Comparison of ENCODE assay signal across 27 mouse cellular contexts in genomic region chr6:53944887-53945286, GRCm38 (mm10). TPM values are rescaled to one million over a fixed set of nuclear protein-coding genes. Genes with fewer than 3 reads are reported as not detected.
DNase-seq lines count a peak whose midpoint lies in the region; ATAC-seq and TF ChIP-seq lines count a peak whose summit lies in the region.
"Had no signal": no experiment of that assay in that cellular context is flagged by ENCODE, and none has a peak within 500 bp of the region (broad histone marks: within the 10 kb centered on the region; RNA-seq: fewer than 3 reads in every experiment).

No protein-coding gene starts in this region.

- 89% methylated on average over 5 of the region's 5 CpGs for WGBS in midbrain, embryonic 11.5 days
- 78% methylated on average over 5 of the region's 5 CpGs for WGBS in midbrain, embryonic 13.5 days
- WGBS in cerebellum, adult 2 months, result 82% methylated on average over 5 of the region's 5 CpGs

- H3K4me3 ChIP-seq in midbrain, embryonic 11.5 days (ENCODE audit: low read depth, low read length), result no peak overlapping the region
- H3K4me3 ChIP-seq in midbrain, embryonic 13.5 days (replicated peaks), result no peak overlapping the region
- no peak overlapping the region for H3K4me3 ChIP-seq in cerebellum, adult 2 months (replicated peaks; ENCODE audit: insufficient read depth, low read depth, low read length)
- H3K4me3 ChIP-seq: embryonic facial prominence, embryonic 13.5 days; forebrain, embryonic 15.5 days; hindbrain, embryonic 13.5 days; limb, embryonic 13.5 days; liver, embryonic 12.5 days had no signal

- H3K4me2 ChIP-seq in midbrain, embryonic 11.5 days, result no peak overlapping the region
- H3K4me2 ChIP-seq in midbrain, embryonic 13.5 days (replicated peaks), result no peak overlapping the region
- H3K4me2 ChIP-seq: forebrain, embryonic 15.5 days; hindbrain, embryonic 13.5 days; limb, embryonic 13.5 days; liver, embryonic 12.5 days had no signal

- no peak for ATAC-seq in midbrain, embryonic 11.5 days (ENCODE audit: low FRiP score)
- no peak for ATAC-seq in midbrain, embryonic 13.5 days
- ATAC-seq: forebrain, embryonic 15.5 days; liver, embryonic 12.5 days had no signal

- no peak for TF ChIP-seq POLR2A in cerebellum, adult 2 months (IDR thresholded peaks at IDR 0.05; ENCODE audit: borderline replicate concordance, insufficient read depth, low read length)

- DNase-seq in gastrocnemius, adult 18-20 months (ENCODE audit: low spot score), result peak; percentile 15
- no peak for DNase-seq in gastrocnemius, postnatal 4 days (ENCODE audit: low spot score in 2 of 2)
- peak; percentile 53 for DNase-seq in midbrain, embryonic 11.5 days (ENCODE audit: low spot score, missing footprints)
- peak; percentile 71 for DNase-seq in lung, postnatal 10 days
- DNase-seq in skeletal muscle tissue, adult 2 months (ENCODE audit: low read depth, low spot score), result peak; percentile 20
- DNase-seq in cerebellum, adult 2 months, result no peak
- no peak for DNase-seq in kidney, adult 11 months
- DNase-seq: cerebellum, adult 11-12 months; cerebellum, postnatal 14 days; heart, adult 11 months; heart, postnatal 36 days; kidney, adult 18-20 months; kidney, postnatal 4 days; right cerebral cortex, postnatal 14 days; thymus, postnatal 14 days had no signal

- H3K4me1 ChIP-seq in midbrain, embryonic 11.5 days (ENCODE audit: control insufficient read depth, insufficient read depth, low read length), result no peaks in the 10 kb centered on the region
- peaks cover 3% of the 10 kb centered on the region; the same call in 1 of the 2 replicates for H3K4me1 ChIP-seq in midbrain, embryonic 13.5 days (replicated peaks)
- H3K4me1 ChIP-seq in cerebellum, adult 2 months (ENCODE audit: control insufficient read depth, insufficient read depth, low read length), result no peaks in the 10 kb centered on the region
- H3K4me1 ChIP-seq: liver, embryonic 12.5 days had no signal

- H3K27me3 ChIP-seq in midbrain, embryonic 11.5 days (ENCODE audit: control insufficient read depth, insufficient read depth, low read length), result no peaks in the 10 kb centered on the region; the same call in 1 of the 2 replicates
- H3K27me3 ChIP-seq in midbrain, embryonic 13.5 days, result peaks cover 7% of the 10 kb centered on the region
- no peaks in the 10 kb centered on the region; the same call in 1 of the 2 replicates for H3K27me3 ChIP-seq in cerebellum, adult 2 months (ENCODE audit: control insufficient read depth, insufficient read depth, low read length)
- H3K27me3 ChIP-seq: embryonic facial prominence, embryonic 13.5 days; forebrain, embryonic 15.5 days; limb, embryonic 13.5 days; liver, embryonic 12.5 days had no signal

- TF ChIP-seq CTCF in cerebellum, adult 2 months (IDR thresholded peaks at IDR 0.05; ENCODE audit: borderline replicate concordance, insufficient read depth, low read depth, low read length), result no peak

- no peaks in the 10 kb centered on the region for H3K9me3 ChIP-seq in midbrain, embryonic 11.5 days (ENCODE audit: control insufficient read depth, low read length)
- H3K9me3 ChIP-seq in midbrain, embryonic 13.5 days, result no peaks in the 10 kb centered on the region
- H3K9me3 ChIP-seq: embryonic facial prominence, embryonic 13.5 days; forebrain, embryonic 15.5 days; hindbrain, embryonic 13.5 days; limb, embryonic 13.5 days; liver, embryonic 12.5 days had no signal

- no peak overlapping the region for H3K9ac ChIP-seq in midbrain, embryonic 11.5 days (ENCODE audit: low read length)
- no peak overlapping the region for H3K9ac ChIP-seq in midbrain, embryonic 13.5 days (replicated peaks)
- H3K9ac ChIP-seq: embryonic facial prominence, embryonic 13.5 days; forebrain, embryonic 15.5 days; hindbrain, embryonic 13.5 days; limb, embryonic 13.5 days; liver, embryonic 12.5 days had no signal

- no peak overlapping the region for H3K27ac ChIP-seq in midbrain, embryonic 11.5 days (ENCODE audit: low read depth, low read length)
- H3K27ac ChIP-seq in midbrain, embryonic 13.5 days, result no peak overlapping the region
- no peak overlapping the region for H3K27ac ChIP-seq in cerebellum, adult 2 months (ENCODE audit: insufficient read depth, low read length)
- H3K27ac ChIP-seq: embryonic facial prominence, embryonic 13.5 days; forebrain, embryonic 15.5 days; hindbrain, embryonic 13.5 days; limb, embryonic 13.5 days; liver, embryonic 12.5 days had no signal

- H3K36me3 ChIP-seq in midbrain, embryonic 11.5 days (ENCODE audit: control insufficient read depth, insufficient read depth, low read length), result no peaks in the 10 kb centered on the region
- no peaks in the 10 kb centered on the region for H3K36me3 ChIP-seq in midbrain, embryonic 13.5 days
- H3K36me3 ChIP-seq: embryonic facial prominence, embryonic 13.5 days; forebrain, embryonic 15.5 days; hindbrain, embryonic 13.5 days; limb, embryonic 13.5 days; liver, embryonic 12.5 days had no signal

RNA-seq across cellular contexts. Expression of gene Cpvl, which starts 33.6 kb away (rescaled TPM):
- not detected for total RNA-seq in gastrocnemius, adult 18-20 months (2021)
- total RNA-seq in gastrocnemius, postnatal 4 days (2021), result under 1 TPM in 1 of 2 experiments, not detected in 1; 0.17 TPM
- polyA plus RNA-seq in midbrain, embryonic 11.5 days (2014; fragmentation: Nextera tagmentation; extraction: Ambion mirVana), result 0.11 TPM in 1 of 2 replicates, not detected in the other
- polyA plus RNA-seq in midbrain, embryonic 13.5 days (2015; fragmentation: Nextera tagmentation; extraction: Ambion mirVana), result 0.13 TPM in 1 of 2 replicates, not detected in the other
- 0.26 and 0.40 TPM in 2 replicates for polyA plus RNA-seq in cerebellum, adult 2 months (2012; rRNA removed)
- total RNA-seq: adrenal gland, adult 18-20 months; heart, postnatal 36 days; left cerebral cortex, postnatal 25 days; megakaryocyte-erythroid progenitor cell, adult 5-6 weeks; neutrophil, adult 5-6 weeks had no signal
- polyA plus RNA-seq: forebrain, embryonic 15.5 days; heart, embryonic 14.5 days; hindbrain, embryonic 13.5 days; liver, embryonic 12.5 days; spleen, adult 2 months had no signal

Comparison
In these comparisons a context has a peak if more than half of its experiments do, and no peak if none do; other contexts are left out.
1. DNase-seq: peak in gastrocnemius, adult 18-20 months (single experiment), midbrain, embryonic 11.5 days (single experiment), lung, postnatal 10 days (single experiment) and skeletal muscle tissue, adult 2 months (single experiment); none in gastrocnemius, postnatal 4 days (0 of 2), cerebellum, adult 2 months (0 of 2) and kidney, adult 11 months (single experiment).